ENCODE assay signal across 8 mouse cellular contexts in genomic region chr4:43499407-43500333, GRCm38 (mm10). TPM values are rescaled to one million over a fixed set of nuclear protein-coding genes. Genes with fewer than 3 reads are reported as not detected.
DNase-seq lines count a peak whose midpoint lies in the region; ATAC-seq lines count a peak whose summit lies in the region.

Arhgef39 (minus strand) TSS chr4:43499695.

- H3K9me3 ChIP-seq in hindbrain, embryonic 12.5 days (replicated peaks), result no peaks in the 10 kb centered on the region

- peak within 1 kb of the TSS; percentile 45 for H3K4me3 ChIP-seq in hindbrain, embryonic 12.5 days
- H3K4me3 ChIP-seq in macrophage (ENCODE audit: inconsistent target), result peak within 1 kb of the TSS; percentile 49

- no peak within 1 kb of the TSS for H3K27ac ChIP-seq in hindbrain, embryonic 12.5 days
- H3K27ac ChIP-seq in macrophage, result peak within 1 kb of the TSS; percentile 52

- H3K79me2 ChIP-seq in macrophage (ENCODE audit: inconsistent target), result no peaks in the 10 kb centered on the region

- H3K4me2 ChIP-seq in hindbrain, embryonic 12.5 days (replicated peaks), result peak within 1 kb of the TSS; percentile 64

- H3K9ac ChIP-seq in hindbrain, embryonic 12.5 days, result peak within 1 kb of the TSS; percentile 42

- H3K36me3 ChIP-seq in hindbrain, embryonic 12.5 days, result peaks cover 13% of the 10 kb centered on the region; the same call in 1 of the 2 replicates
- no peaks in the 10 kb centered on the region for H3K36me3 ChIP-seq in macrophage (ENCODE audit: inconsistent target)

- ATAC-seq in frontal cortex, adult (ENCODE audit: low TSS enrichment), result peak; percentile 83
- peak; percentile 86 for ATAC-seq in hindbrain, embryonic 12.5 days (ENCODE audit: low FRiP score)

- peaks cover 26% of the 10 kb centered on the region for H3K4me1 ChIP-seq in hindbrain, embryonic 12.5 days

- peaks cover 5% of the 10 kb centered on the region; the same call in 1 of the 2 replicates for H3K27me3 ChIP-seq in hindbrain, embryonic 12.5 days

- peak; percentile 89 for DNase-seq in R1 (ENCODE audit: low read depth, low spot score)
- DNase-seq in cerebellum, adult 9-10 months, result peak; percentile 81
- peak; percentile 66 to 68 for DNase-seq in layer of hippocampus, postnatal 36 days
- peak; percentile 81 to 85 for DNase-seq in right cerebral cortex, postnatal 10 days (ENCODE audit: low spot score in 2 of 2)
- DNase-seq in urinary bladder, postnatal 25 days (ENCODE audit: low spot score), result peak; percentile 77

- 7% methylated on average over 50 of the region's 50 CpGs for WGBS in hindbrain, embryonic 12.5 days
- 8% methylated on average over 46 of the region's 50 CpGs for WGBS in macrophage (ENCODE audit: missing documents)

RNA-seq across cellular contexts. Expression of gene Arhgef39, which starts in this region (rescaled TPM):
- 22.6 and 26.8 TPM in 2 replicates for polyA plus RNA-seq in hindbrain, embryonic 12.5 days (2016; fragmentation: Nextera tagmentation; extraction: Ambion mirVana)
- under 1 TPM; 0.56 to 0.82 TPM for total RNA-seq in layer of hippocampus, postnatal 36 days (2021)
- total RNA-seq in macrophage (2018; cell fraction: chromatin; rRNA removed), result 10 to 100 TPM in 8 of 26 experiments, 1 to 10 TPM in 17, under 1 TPM in 1; 0.74 to 16.2 (median 6.9) TPM
- total RNA-seq in macrophage (2018; cell fraction: cytosol; rRNA removed), result 1 to 10 TPM in 22 of 26 experiments, under 1 TPM in 4; 0.24 to 3.3 (median 1.3) TPM
- 10 to 100 TPM in 4 of 26 experiments, 1 to 10 TPM in 20, under 1 TPM in 1, not detected in 1; 0.58 to 20.9 (median 6.2) TPM for total RNA-seq in macrophage (2018; cell fraction: nucleus; rRNA removed)
- 0.69 to 2.4 TPM (median 1.2 TPM) in 3 replicates for polyA plus RNA-seq in macrophage (2018)

Comparison
In these comparisons a context has a peak if more than half of its experiments do, and no peak if none do; other contexts are left out.
1. Peak in DNase-seq in layer of hippocampus, postnatal 36 days; RNA of the gene not detected or under 1 TPM.